Mouse (Mus musculus) brain, embryonic 14.5 days (tissue): ENCODE data around the gene Thap8. TPM values are rescaled to one million over a fixed set of nuclear protein-coding genes. Genes with fewer than 3 reads are reported as not detected.
A peak's percentile ranks its signal among the peaks of the same experiment; 100 is the strongest.

Source experiments
- DNase-seq: peaks from one replicate; pipeline ENCODE4 v3.0.0-alpha.2; 2011; ENCODE audit warnings: low read depth
- CTCF ChIP-seq: fragments of 200-500 bp; IDR thresholded peaks from 2 replicates; pipeline ENCODE4 v1.5.1; 2012; ENCODE audit warnings: inconsistent platforms, mild to moderate bottlenecking, moderate library complexity, borderline replicate concordance; ENCODE audit not compliant: insufficient read depth, insufficient read length; ENCODE audit errors: extremely low read depth
- POLR2A ChIP-seq: fragments of 200-500 bp; IDR thresholded peaks from 2 replicates; pipeline ENCODE4 v1.6.1; 2012; ENCODE audit warnings: mild to moderate bottlenecking, inconsistent platforms, borderline replicate concordance; ENCODE audit not compliant: poor library complexity, insufficient read depth, insufficient read length, severe bottlenecking; ENCODE audit errors: extremely low read depth
- polyA plus RNA-seq: library from polyadenylated mRNA; depleted of rRNA; stranded (reverse); fragments of >200 nt; gene quantifications from 2 replicates; pipeline ENCODE4 v1.2.3, GENCODE M21; 2012; rRNA removed

The Thap8 gene
- polyA plus RNA-seq, 1 experiment = 0.12 TPM

- peak; percentile 96 for DNase-seq
- no peak for TF ChIP-seq POLR2A
- peak; percentile 97 for TF ChIP-seq CTCF
These were observed 56.5 kb downstream of the Thap8 start for GRCm38 (mm10) chr7:30336384-30336783.

- DNase-seq = peak; percentile 51
- no peak for TF ChIP-seq CTCF
- TF ChIP-seq POLR2A = no peak
These were observed 59.7 kb downstream of the Thap8 start for GRCm38 (mm10) chr7:30339432-30340109.

Other genes with a start within 250 kb of the Thap8 start
- 12.6 and 13.0 TPM in 2 replicates for gene Zfp14, start 228.7 kb upstream of the Thap8 start, polyA plus RNA-seq
- 3.2 and 4.9 TPM in 2 replicates for gene Zfp82, start 207.2 kb upstream of the Thap8 start, polyA plus RNA-seq
- gene Gm26920, start 189.7 kb upstream of the Thap8 start, polyA plus RNA-seq = 0.38 and 1.1 TPM in 2 replicates
- gene Zfp566, start 189.6 kb upstream of the Thap8 start, polyA plus RNA-seq = 9.2 and 10.5 TPM in 2 replicates
- 44.0 and 50.7 TPM in 2 replicates for gene Zfp260, start 185.3 kb upstream of the Thap8 start, polyA plus RNA-seq
- gene Zfp382, start 158.2 kb upstream of the Thap8 start, polyA plus RNA-seq = 9.2 and 9.5 TPM in 2 replicates
- gene Zfp146, start 110.3 kb upstream of the Thap8 start, polyA plus RNA-seq = 73.1 and 78.5 TPM in 2 replicates
- 2.1 and 2.2 TPM in 2 replicates for gene Cox7a1, start 96.0 kb upstream of the Thap8 start, polyA plus RNA-seq
- gene Capns1, start 81.3 kb upstream of the Thap8 start, polyA plus RNA-seq = 298 and 304 TPM in 2 replicates
- 245 and 362 TPM in 2 replicates for gene Polr2i, start 48.1 kb upstream of the Thap8 start, polyA plus RNA-seq
- gene Tbcb, start 47.8 kb upstream of the Thap8 start, polyA plus RNA-seq = 177 and 180 TPM in 2 replicates
- 0.12 and 0.14 TPM in 2 replicates for gene Ovol3, start 44.4 kb upstream of the Thap8 start, polyA plus RNA-seq
- 15.2 and 26.2 TPM in 2 replicates for gene Wdr62, start 325 bp downstream of the Thap8 start, polyA plus RNA-seq
- gene Clip3, start 11.6 kb downstream of the Thap8 start, polyA plus RNA-seq = 233 and 314 TPM in 2 replicates
- gene Alkbh6, start 28.6 kb downstream of the Thap8 start, polyA plus RNA-seq = 131 and 198 TPM in 2 replicates
- gene Syne4, start 34.7 kb downstream of the Thap8 start, polyA plus RNA-seq = 28.5 and 36.3 TPM in 2 replicates
- 0.36 and 0.37 TPM in 2 replicates for gene E130208F15Rik, start 41.6 kb downstream of the Thap8 start, polyA plus RNA-seq
- gene Sdhaf1, start 43.8 kb downstream of the Thap8 start, polyA plus RNA-seq = 17.6 and 24.7 TPM in 2 replicates
- 29.1 and 39.2 TPM in 2 replicates for gene Lrfn3, start 82.7 kb downstream of the Thap8 start, polyA plus RNA-seq
- gene Tyrobp, start 133.7 kb downstream of the Thap8 start, polyA plus RNA-seq = 21.7 and 27.8 TPM in 2 replicates
- gene Hcst, start 139.8 kb downstream of the Thap8 start, polyA plus RNA-seq = 0.90 and 1.4 TPM in 2 replicates
- 2.3 and 3.6 TPM in 2 replicates for gene Nfkbid, start 141.6 kb downstream of the Thap8 start, polyA plus RNA-seq
- gene Aplp1, start 165.4 kb downstream of the Thap8 start, polyA plus RNA-seq = 571 and 616 TPM in 2 replicates
- 0.85 and 3.3 TPM in 2 replicates for gene Kirrel2, start 177.6 kb downstream of the Thap8 start, polyA plus RNA-seq
- 1.2 and 3.2 TPM in 2 replicates for gene Nphs1, start 178.2 kb downstream of the Thap8 start, polyA plus RNA-seq
- 0.05 and 0.26 TPM in 2 replicates for gene Prodh2, start 213.5 kb downstream of the Thap8 start, polyA plus RNA-seq